Mouse (Mus musculus): Measurements from ENCODE around the gene Hist3h2ba. TPM values are rescaled to one million over a fixed set of nuclear protein-coding genes. Genes with fewer than 3 reads are reported as not detected.

Hist3h2ba gene
- polyA plus RNA-seq, 1 experiment from 2014 or later, result 250 TPM

- no peak overlapping the region for H3K9ac ChIP-seq (ENCODE audit: low read depth, low read length)
- no peak overlapping the region for H3K4me3 ChIP-seq (ENCODE audit: low read length)
- WGBS, result 82% methylated on average over 4 of the region's 4 CpGs
- H3K36me3 ChIP-seq (ENCODE audit: control insufficient read depth, insufficient read depth, low read length), result peaks cover 25% of the 10 kb centered on the region
- no peak overlapping the region for H3K27ac ChIP-seq (ENCODE audit: low read depth, low read length)
- no peaks in the 10 kb centered on the region for H3K27me3 ChIP-seq (replicated peaks; ENCODE audit: control insufficient read depth, insufficient read depth, low read length)
- ATAC-seq, result no peak
- H3K4me2 ChIP-seq (ENCODE audit: low read length), result no peak overlapping the region
- H3K4me1 ChIP-seq (ENCODE audit: control insufficient read depth, insufficient read depth, low read depth, low read length), result peaks cover 2% of the 10 kb centered on the region
- no peaks in the 10 kb centered on the region for H3K9me3 ChIP-seq (ENCODE audit: control insufficient read depth, low read length)
Observed at GRCm38 (mm10) chr11:58931576-58931975, 17.1 kb upstream of the Hist3h2ba start.

- Histone ChIP-seq H3K4me3 (ENCODE audit: low read length) (peak overlapping the region; percentile 93), H3K27me3 (replicated peaks; ENCODE audit: control insufficient read depth, insufficient read depth, low read length) (no peaks in the 10 kb centered on the region), H3K27ac (ENCODE audit: low read depth, low read length) (peak overlapping the region; percentile 96), H3K9ac (ENCODE audit: low read depth, low read length) (peak overlapping the region; percentile 99), H3K9me3 (ENCODE audit: control insufficient read depth, low read length) (no peaks in the 10 kb centered on the region), H3K4me2 (ENCODE audit: low read length) (peak overlapping the region; percentile 72), H3K36me3 (ENCODE audit: control insufficient read depth, insufficient read depth, low read length) (peaks cover 9% of the 10 kb centered on the region), H3K4me1 (ENCODE audit: control insufficient read depth, insufficient read depth, low read depth, low read length) (peaks cover 17% of the 10 kb centered on the region)
- 0 out of 2 replicates have a peak, but pooled peaks have one; percentile 0 for ATAC-seq
- under 1% methylated on average over 13 of the region's 13 CpGs for WGBS
Observed at GRCm38 (mm10) chr11:58937909-58938308, 10.8 kb upstream of the Hist3h2ba start.

GRCm38 (mm10) chr11:58938322-58939087 is 10.2 kb upstream of the Hist3h2ba start, which contains the start of gene Rnf187:
TSS of gene Rnf187 (minus strand) at chr11:58938916.
- peaks cover 17% of the 10 kb centered on the region for H3K4me1 ChIP-seq (ENCODE audit: control insufficient read depth, insufficient read depth, low read depth, low read length)
- peak within 1 kb of the TSS; percentile 96 for H3K27ac ChIP-seq (ENCODE audit: low read depth, low read length)
- WGBS, result under 1% methylated on average over 67 of the region's 95 CpGs
- peak within 1 kb of the TSS; percentile 72 for H3K4me2 ChIP-seq (ENCODE audit: low read length)
- peak within 1 kb of the TSS; percentile 99 for H3K9ac ChIP-seq (ENCODE audit: low read depth, low read length)
- H3K9me3 ChIP-seq (ENCODE audit: control insufficient read depth, low read length), result no peaks in the 10 kb centered on the region
- H3K27me3 ChIP-seq (replicated peaks; ENCODE audit: control insufficient read depth, insufficient read depth, low read length), result no peaks in the 10 kb centered on the region
- ATAC-seq, result peak; percentile 98
- peaks cover 5% of the 10 kb centered on the region for H3K36me3 ChIP-seq (ENCODE audit: control insufficient read depth, insufficient read depth, low read length)
- peak within 1 kb of the TSS; percentile 93 for H3K4me3 ChIP-seq (ENCODE audit: low read length)

- H3K4me1 ChIP-seq (ENCODE audit: control insufficient read depth, insufficient read depth, low read depth, low read length), result peaks cover 17% of the 10 kb centered on the region
- H3K9me3 ChIP-seq (ENCODE audit: control insufficient read depth, low read length), result no peaks in the 10 kb centered on the region
- H3K9ac ChIP-seq (ENCODE audit: low read depth, low read length), result peak overlapping the region; percentile 99
- peak overlapping the region; percentile 93 for H3K4me3 ChIP-seq (ENCODE audit: low read length)
- no peak for ATAC-seq
- 12% methylated on average over 6 of the region's 6 CpGs for WGBS
- H3K27ac ChIP-seq (ENCODE audit: low read depth, low read length), result peak overlapping the region; percentile 96
- peak overlapping the region; percentile 72 for H3K4me2 ChIP-seq (ENCODE audit: low read length)
- peaks cover 3% of the 10 kb centered on the region for H3K36me3 ChIP-seq (ENCODE audit: control insufficient read depth, insufficient read depth, low read length)
- no peaks in the 10 kb centered on the region for H3K27me3 ChIP-seq (replicated peaks; ENCODE audit: control insufficient read depth, insufficient read depth, low read length)
Observed at GRCm38 (mm10) chr11:58939088-58939439, 9.7 kb upstream of the Hist3h2ba start.

- no peak overlapping the region for H3K9ac ChIP-seq (ENCODE audit: low read depth, low read length)
- no peaks in the 10 kb centered on the region for H3K36me3 ChIP-seq (ENCODE audit: control insufficient read depth, insufficient read depth, low read length)
- no peaks in the 10 kb centered on the region for H3K27me3 ChIP-seq (replicated peaks; ENCODE audit: control insufficient read depth, insufficient read depth, low read length)
- H3K4me2 ChIP-seq (ENCODE audit: low read length), result no peak overlapping the region
- ATAC-seq, result no peak
- no peaks in the 10 kb centered on the region for H3K9me3 ChIP-seq (ENCODE audit: control insufficient read depth, low read length)
- no peak overlapping the region for H3K27ac ChIP-seq (ENCODE audit: low read depth, low read length)
- no peak overlapping the region for H3K4me3 ChIP-seq (ENCODE audit: low read length)
- H3K4me1 ChIP-seq (ENCODE audit: control insufficient read depth, insufficient read depth, low read depth, low read length), result peaks cover 6% of the 10 kb centered on the region
- WGBS, result 71% methylated on average over 5 of the region's 5 CpGs
Observed at GRCm38 (mm10) chr11:58944136-58944535, 4.6 kb upstream of the Hist3h2ba start.

- Histone ChIP-seq H3K9ac (ENCODE audit: low read depth, low read length) (peak overlapping the region; percentile 71; the same call in 1 of the 2 replicates), H3K27ac (ENCODE audit: low read depth, low read length) (peak overlapping the region; percentile 96), H3K27me3 (replicated peaks; ENCODE audit: control insufficient read depth, insufficient read depth, low read length) (no peaks in the 10 kb centered on the region), H3K4me2 (ENCODE audit: low read length) (peak overlapping the region; percentile 68), H3K36me3 (ENCODE audit: control insufficient read depth, insufficient read depth, low read length) (no peaks in the 10 kb centered on the region), H3K4me1 (ENCODE audit: control insufficient read depth, insufficient read depth, low read depth, low read length) (peaks cover 16% of the 10 kb centered on the region), H3K4me3 (ENCODE audit: low read length) (peak overlapping the region; percentile 57), H3K9me3 (ENCODE audit: control insufficient read depth, low read length) (no peaks in the 10 kb centered on the region)
- no peak for ATAC-seq
- 78% methylated on average over 3 of the region's 3 CpGs for WGBS
Observed at GRCm38 (mm10) chr11:58947306-58947705, 1.4 kb upstream of the Hist3h2ba start.

GRCm38 (mm10) chr11:58947798-58948528 is 757 bp upstream of the Hist3h2ba start:
- Histone ChIP-seq H3K4me3 (ENCODE audit: low read length) (peak overlapping the region; percentile 57), H3K4me1 (ENCODE audit: control insufficient read depth, insufficient read depth, low read depth, low read length) (peaks cover 19% of the 10 kb centered on the region), H3K36me3 (ENCODE audit: control insufficient read depth, insufficient read depth, low read length) (no peaks in the 10 kb centered on the region), H3K9ac (ENCODE audit: low read depth, low read length) (peak overlapping the region; percentile 71), H3K9me3 (ENCODE audit: control insufficient read depth, low read length) (no peaks in the 10 kb centered on the region), H3K27me3 (replicated peaks; ENCODE audit: control insufficient read depth, insufficient read depth, low read length) (no peaks in the 10 kb centered on the region), H3K27ac (ENCODE audit: low read depth, low read length) (peak overlapping the region; percentile 96), H3K4me2 (ENCODE audit: low read length) (peak overlapping the region; percentile 68)
- 8% methylated on average over 23 of the region's 23 CpGs for WGBS
- peak; percentile 72 for ATAC-seq

GRCm38 (mm10) chr11:58949480-58950431 is 1.0 kb downstream of the Hist3h2ba start:
- peak; percentile 43 for ATAC-seq
- Histone ChIP-seq H3K27ac (ENCODE audit: low read depth, low read length) (peak overlapping the region; percentile 96), H3K4me2 (ENCODE audit: low read length) (peak overlapping the region; percentile 68), H3K4me3 (ENCODE audit: low read length) (peak overlapping the region; percentile 57), H3K27me3 (replicated peaks; ENCODE audit: control insufficient read depth, insufficient read depth, low read length) (no peaks in the 10 kb centered on the region), H3K4me1 (ENCODE audit: control insufficient read depth, insufficient read depth, low read depth, low read length) (peaks cover 20% of the 10 kb centered on the region), H3K9ac (ENCODE audit: low read depth, low read length) (peak overlapping the region; percentile 80), H3K36me3 (ENCODE audit: control insufficient read depth, insufficient read depth, low read length) (no peaks in the 10 kb centered on the region), H3K9me3 (ENCODE audit: control insufficient read depth, low read length) (no peaks in the 10 kb centered on the region)
- WGBS, result 3% methylated on average over 20 of the region's 20 CpGs
